Mouse (Mus musculus) G1E (cell line): ENCODE measurements around the gene Trpm8.

ENCODE experiments used
- CTCF ChIP-seq: IDR thresholded peaks from 2 replicates; pipeline ENCODE4 v1.5.1; 2012; ENCODE audit warnings: low read depth, low read length, inconsistent platforms, mixed read lengths
- TAL1 ChIP-seq: conservative IDR thresholded peaks from 2 replicates; pipeline ENCODE4 v1.6.1; 2012; ENCODE audit warnings: low read depth, low read length, inconsistent platforms, mixed read lengths

- TF ChIP-seq CTCF (no peak), TAL1 (no peak)
These were observed 27.9 kb upstream of the Trpm8 start for GRCm38 (mm10) chr1:88249596-88249995.
